Mouse (Mus musculus) E14TG2a.4 (cell line): ENCODE data around the gene Hist1h2bb.
"Not testable (repeated sequence)": the region's sequence is repeated elsewhere in the genome, so short reads cannot be mapped to it uniquely, and the experiment has no call there.

Source experiments
- H3K27me3 ChIP-seq: 2 replicates; pipeline ENCODE4 v1.6.1; 2014; ENCODE audit warnings: low read length, control low read depth; ENCODE audit not compliant: insufficient read depth
- H3K36me3 ChIP-seq: 2 replicates; pipeline ENCODE4 v1.6.1; 2014; ENCODE audit warnings: low read length, control low read depth; ENCODE audit not compliant: insufficient read depth
- H3K4me1 ChIP-seq: replicated peaks from 2 replicates; pipeline ENCODE4 v1.6.1; 2014; ENCODE audit warnings: low read depth, low read length, control low read depth
- H3K4me3 ChIP-seq: replicated peaks from 2 replicates; pipeline ENCODE4 v1.5.1; 2014; ENCODE audit warnings: mild to moderate bottlenecking, low read length
- H3K9me3 ChIP-seq: 2 replicates; pipeline ENCODE4 v1.6.1; 2014; ENCODE audit warnings: low read length, control low read depth
- CTCF ChIP-seq: conservative IDR thresholded peaks from 2 replicates; pipeline ENCODE4 v1.5.1; 2014; ENCODE audit warnings: low read length
- NANOG ChIP-seq: IDR thresholded peaks from 2 replicates; pipeline ENCODE4 v1.6.1; 2014; ENCODE audit warnings: borderline replicate concordance, low read length, mixed read lengths
- POU5F1 ChIP-seq: IDR thresholded peaks from 2 replicates; pipeline ENCODE4 v1.6.1; 2014; ENCODE audit warnings: low read length, borderline replicate concordance

Hist1h2bb gene

DNA sequence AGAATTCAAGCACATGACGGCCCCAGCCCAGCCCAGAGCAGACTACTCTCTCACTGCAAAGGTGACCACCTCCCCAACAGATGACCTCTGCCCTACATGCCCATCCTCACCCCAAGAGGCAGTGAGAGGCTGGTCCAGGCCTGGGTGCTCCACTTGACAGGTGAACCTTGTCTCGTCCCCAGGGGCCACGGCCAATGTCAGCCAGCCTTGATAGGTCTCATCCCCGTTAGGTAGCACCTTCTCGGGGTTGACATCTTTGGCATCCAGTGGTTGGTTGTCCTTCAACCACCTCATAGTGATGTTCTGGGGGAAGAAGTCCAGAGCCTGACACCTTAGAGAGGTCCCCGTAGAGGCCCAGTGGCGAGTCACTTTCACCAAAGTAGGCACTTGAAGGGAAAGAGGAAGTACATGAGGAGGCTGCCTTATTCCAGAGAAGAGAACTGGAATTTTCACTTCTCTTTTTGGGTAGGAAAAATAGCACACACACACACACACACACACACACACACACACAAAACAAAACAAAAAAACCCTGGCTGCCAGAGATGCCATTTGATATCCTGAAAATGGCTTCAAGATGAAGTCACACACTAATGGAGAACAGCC is 40.7 kb upstream of the Hist1h2bb start:
- no peak for TF ChIP-seq POU5F1
- no peak for TF ChIP-seq NANOG
- TF ChIP-seq CTCF = no peak
- no peaks in the 10 kb centered on the region for H3K9me3 ChIP-seq
- peaks cover 41% of the 10 kb centered on the region for H3K27me3 ChIP-seq
- H3K4me3 ChIP-seq = no peak overlapping the region
- peaks cover 16% of the 10 kb centered on the region for H3K4me1 ChIP-seq
- H3K36me3 ChIP-seq = no peaks in the 10 kb centered on the region

DNA sequence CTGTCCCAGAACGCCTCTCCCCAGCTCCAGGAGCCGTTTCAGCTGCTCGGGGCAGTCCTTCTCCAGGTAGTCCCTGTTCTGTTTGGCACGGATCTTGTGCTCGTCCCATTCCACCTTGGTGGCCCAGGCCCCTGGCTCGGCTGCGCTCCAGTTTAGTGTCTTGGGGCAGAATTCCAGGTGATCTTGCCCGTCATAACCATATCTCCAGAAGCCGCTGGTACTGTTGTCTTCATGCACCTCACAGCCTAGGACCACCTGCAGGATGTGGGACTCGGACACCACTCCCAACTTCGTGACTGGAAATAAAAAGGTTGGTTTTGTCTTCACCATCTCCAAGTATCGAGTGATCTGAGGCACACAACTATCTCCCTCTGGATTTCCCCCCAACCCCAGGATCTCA is 39.8 kb upstream of the Hist1h2bb start:
- TF ChIP-seq NANOG = no peak
- no peak for TF ChIP-seq CTCF
- TF ChIP-seq POU5F1 = no peak
- no peaks in the 10 kb centered on the region for H3K36me3 ChIP-seq
- no peaks in the 10 kb centered on the region for H3K9me3 ChIP-seq
- no peak overlapping the region for H3K4me3 ChIP-seq
- H3K27me3 ChIP-seq = peaks cover 48% of the 10 kb centered on the region
- H3K4me1 ChIP-seq = peaks cover 14% of the 10 kb centered on the region

DNA sequence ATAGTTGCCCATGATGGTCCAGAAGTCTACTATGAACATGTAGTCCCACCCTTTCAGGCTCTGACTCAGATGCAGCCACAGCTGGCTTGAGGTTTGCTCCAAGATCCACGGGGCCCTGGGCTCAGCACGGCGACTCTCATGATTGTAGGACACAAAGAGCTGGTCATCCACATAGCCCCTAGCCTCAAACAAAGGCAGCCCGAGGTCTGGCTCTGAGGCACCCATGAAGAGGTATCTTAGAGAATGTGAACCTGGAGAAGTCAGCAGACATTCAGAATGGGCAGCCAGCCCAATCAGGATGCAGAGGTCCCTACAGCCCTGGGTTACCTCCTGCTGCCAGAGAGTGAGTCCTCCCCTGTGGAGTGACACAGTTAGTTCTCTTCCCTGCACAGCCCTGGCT is 38.5 kb upstream of the Hist1h2bb start:
- no peak for TF ChIP-seq CTCF
- TF ChIP-seq POU5F1 = no peak
- TF ChIP-seq NANOG = no peak
- H3K27me3 ChIP-seq = peaks cover 51% of the 10 kb centered on the region
- H3K4me3 ChIP-seq = no peak overlapping the region
- H3K4me1 ChIP-seq = peaks cover 14% of the 10 kb centered on the region
- no peaks in the 10 kb centered on the region for H3K36me3 ChIP-seq
- H3K9me3 ChIP-seq = no peaks in the 10 kb centered on the region

- peaks cover 51% of the 10 kb centered on the region for H3K27me3 ChIP-seq
- TF ChIP-seq POU5F1 = no peak
- no peak for TF ChIP-seq CTCF
- no peak for TF ChIP-seq NANOG
- H3K9me3 ChIP-seq = no peaks in the 10 kb centered on the region
- peaks cover 14% of the 10 kb centered on the region for H3K4me1 ChIP-seq
- no peak overlapping the region for H3K4me3 ChIP-seq
- H3K36me3 ChIP-seq = no peaks in the 10 kb centered on the region
These were observed 37.9 kb upstream of the Hist1h2bb start for GRCm38 (mm10) chr13:23708654-23709053.

DNA sequence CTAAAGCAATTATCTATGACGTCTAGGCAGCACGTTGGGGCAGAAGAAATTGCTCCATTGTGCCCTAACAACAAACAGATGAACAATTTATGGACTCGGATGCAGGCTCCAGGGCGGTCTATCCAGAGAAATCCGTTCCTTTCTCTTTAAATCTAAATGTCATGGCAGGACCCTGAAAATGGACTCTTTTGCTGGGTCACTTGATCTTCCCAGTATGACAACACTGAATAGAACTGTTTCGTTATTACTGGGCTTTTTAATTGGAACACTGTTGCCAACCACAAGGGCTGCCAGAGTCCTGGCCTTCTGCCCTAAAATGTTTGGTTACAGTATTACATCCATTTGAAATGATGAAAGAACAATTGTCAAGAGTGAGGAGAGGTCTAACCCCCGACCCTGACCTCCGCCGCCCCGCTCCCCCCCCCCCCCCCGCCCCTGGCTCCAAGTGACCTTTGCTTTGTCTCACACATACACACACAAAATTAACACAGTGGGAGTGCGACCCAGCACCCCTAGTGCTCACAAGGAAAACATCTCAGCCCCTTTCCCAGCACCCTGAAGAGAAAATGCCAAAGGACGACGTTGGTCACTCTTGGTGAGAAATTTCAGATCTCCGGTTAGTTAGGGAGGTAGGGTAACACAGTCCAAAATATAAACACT is 36.7 kb upstream of the Hist1h2bb start:
- Histone ChIP-seq H3K9me3 (no peaks in the 10 kb centered on the region), H3K36me3 (no peaks in the 10 kb centered on the region), H3K4me1 (peaks cover 14% of the 10 kb centered on the region), H3K27me3 (peaks cover 51% of the 10 kb centered on the region), H3K4me3 (peak overlapping the region; percentile 48)
- TF ChIP-seq POU5F1 (no peak), NANOG (no peak), CTCF (no peak)

DNA sequence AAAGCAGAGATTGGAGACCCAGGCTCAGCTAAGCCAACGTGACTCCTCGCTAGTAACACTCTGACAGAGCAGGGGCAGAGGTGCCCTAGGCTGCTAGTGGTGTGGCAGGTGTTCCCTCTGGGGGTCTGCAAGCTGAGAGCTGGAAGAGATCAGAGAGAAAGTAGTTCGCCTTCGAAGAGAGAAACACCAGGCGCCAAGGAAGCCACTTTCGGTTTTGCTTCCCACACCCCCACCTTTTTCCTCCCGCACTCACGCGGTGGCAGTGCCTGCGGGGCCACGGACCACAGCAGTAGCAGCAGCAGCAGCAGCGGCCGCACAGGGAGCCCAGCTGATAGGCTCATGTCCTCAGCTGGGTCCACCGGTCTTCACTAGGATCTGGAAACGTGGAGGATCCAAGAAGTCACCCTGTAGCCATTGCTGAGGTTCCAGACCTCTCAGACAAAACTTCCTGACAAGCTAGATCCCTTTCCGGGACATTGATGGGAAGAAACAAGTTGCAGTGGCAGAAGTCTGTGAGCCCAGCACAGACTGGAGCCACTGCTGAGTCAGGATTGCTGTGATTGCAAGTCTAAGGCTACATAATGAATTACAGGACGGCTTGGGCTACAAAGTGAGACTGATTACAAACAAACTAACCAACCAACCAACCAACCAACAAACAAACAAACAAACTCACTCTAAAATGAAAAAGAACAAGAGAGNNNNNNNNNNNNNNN is 36.0 kb upstream of the Hist1h2bb start, which contains the start of gene Hfe:
TSS of gene Hfe (minus strand) at position 481 of the 716 bp plus-strand sequence.
- no peak for TF ChIP-seq NANOG
- no peak for TF ChIP-seq POU5F1
- no peak for TF ChIP-seq CTCF
- H3K4me3 ChIP-seq = peak within 1 kb of the TSS; percentile 48
- no peaks in the 10 kb centered on the region for H3K9me3 ChIP-seq
- H3K4me1 ChIP-seq = peaks cover 14% of the 10 kb centered on the region
- peaks cover 51% of the 10 kb centered on the region for H3K27me3 ChIP-seq
- H3K36me3 ChIP-seq = no peaks in the 10 kb centered on the region

DNA sequence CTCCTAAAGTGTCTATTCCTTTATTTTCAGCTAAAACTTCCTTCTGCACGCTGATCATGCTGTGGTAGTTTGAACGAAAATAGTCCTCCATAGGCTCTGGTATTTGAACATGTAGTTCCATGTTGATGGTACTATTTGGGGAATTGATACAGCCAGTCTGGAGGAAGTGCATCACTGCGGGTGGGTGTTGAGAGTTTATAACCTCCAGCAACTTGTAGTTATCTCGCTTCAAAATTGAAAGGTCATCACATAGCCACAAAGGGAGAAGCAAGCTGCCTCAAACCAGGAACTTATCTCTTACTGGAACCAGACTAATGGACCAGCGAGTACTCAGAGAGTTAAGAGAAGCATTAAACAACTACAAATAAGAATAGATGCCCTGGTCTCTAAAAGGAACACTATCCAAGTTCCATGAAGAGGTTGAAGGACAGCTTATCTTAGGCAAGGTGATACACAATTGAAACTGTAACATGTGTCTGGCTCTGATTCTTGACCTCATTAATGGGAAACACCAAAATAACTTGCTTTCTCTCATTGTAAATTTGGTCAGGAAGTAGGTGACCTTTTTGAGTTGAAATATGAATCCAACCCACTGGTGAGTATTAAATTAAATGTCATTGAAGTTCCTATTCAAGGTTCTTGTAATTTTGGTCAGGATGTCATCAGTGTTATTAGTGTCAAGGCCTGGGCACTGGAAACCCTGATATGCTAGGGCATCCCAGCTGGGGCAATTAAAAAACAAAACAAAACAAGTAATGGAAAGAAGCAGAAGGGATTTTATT is 30.1 kb upstream of the Hist1h2bb start:
- no peaks in the 10 kb centered on the region for H3K36me3 ChIP-seq
- no peaks in the 10 kb centered on the region for H3K9me3 ChIP-seq
- peaks cover 4% of the 10 kb centered on the region; the same call in 1 of the 2 replicates for H3K27me3 ChIP-seq
- H3K4me1 ChIP-seq = peaks cover 11% of the 10 kb centered on the region; the same call in 1 of the 2 replicates
- H3K4me3 ChIP-seq = no peak overlapping the region
- no peak for TF ChIP-seq CTCF
- TF ChIP-seq POU5F1 = no peak
- no peak for TF ChIP-seq NANOG

DNA sequence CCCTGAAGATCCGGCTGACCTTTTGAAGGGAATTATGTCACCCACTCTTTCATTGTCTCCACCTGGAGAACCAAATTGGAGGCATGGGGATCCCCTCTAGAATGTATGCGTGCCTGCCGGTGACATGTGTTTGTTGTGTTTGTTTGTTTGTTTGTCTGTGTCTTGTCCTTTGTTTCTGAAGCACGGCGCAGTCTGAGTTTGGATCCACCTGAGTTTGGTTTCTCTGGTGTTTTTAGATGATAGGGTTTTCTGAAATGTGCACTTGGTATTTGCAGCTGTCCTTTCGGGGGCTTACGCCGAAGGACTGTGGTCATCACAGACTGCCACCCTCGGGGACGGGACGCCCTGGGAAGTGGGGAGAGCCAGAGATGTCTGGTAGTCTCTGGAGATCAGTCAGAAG is 29.4 kb upstream of the Hist1h2bb start:
- H3K4me3 ChIP-seq = no peak overlapping the region
- no peak for TF ChIP-seq CTCF
- no peak for TF ChIP-seq NANOG
- no peak for TF ChIP-seq POU5F1
- no peaks in the 10 kb centered on the region for H3K27me3 ChIP-seq
- no peaks in the 10 kb centered on the region for H3K9me3 ChIP-seq
- H3K36me3 ChIP-seq = no peaks in the 10 kb centered on the region
- peaks cover 11% of the 10 kb centered on the region; the same call in 1 of the 2 replicates for H3K4me1 ChIP-seq

DNA sequence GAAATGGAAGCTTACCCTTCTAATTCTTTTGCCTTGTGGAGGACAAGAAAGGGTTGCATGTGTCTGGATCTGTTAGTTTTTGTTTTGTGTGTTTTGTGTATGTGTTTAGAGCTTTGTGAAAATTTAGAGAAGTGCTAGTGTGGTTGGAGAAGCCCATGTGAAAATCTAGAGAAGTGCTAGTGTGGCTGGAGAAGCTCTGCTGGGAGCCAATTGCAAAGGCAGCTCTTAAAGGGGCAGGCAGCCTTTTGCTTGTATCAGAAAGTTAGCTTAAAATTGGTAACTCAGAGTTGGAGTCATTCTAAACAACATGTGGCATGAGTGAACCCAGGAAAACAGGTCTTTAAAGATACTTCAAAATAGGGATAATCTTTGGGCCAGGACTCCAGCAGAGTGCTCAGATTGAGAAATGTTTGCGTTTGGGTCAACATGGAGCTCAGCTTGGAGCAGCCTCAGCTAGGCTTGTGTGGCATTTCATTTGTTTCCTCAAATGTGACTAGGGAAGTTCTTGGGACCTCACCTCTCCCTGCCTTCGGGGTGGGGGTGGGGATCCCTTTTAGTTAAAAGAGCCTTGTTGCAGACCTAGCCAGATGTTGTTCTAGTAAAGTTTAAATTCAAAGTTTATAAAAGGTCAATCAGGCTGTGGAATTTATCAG is 28.8 kb upstream of the Hist1h2bb start:
- H3K4me1 ChIP-seq = peaks cover 11% of the 10 kb centered on the region; the same call in 1 of the 2 replicates
- not testable (repeated sequence) for H3K36me3 ChIP-seq, H3K4me3 ChIP-seq, H3K27me3 ChIP-seq, H3K9me3 ChIP-seq
